Mouse (Mus musculus) neural tube, embryonic 11.5 days (tissue): ENCODE data around the gene Kifc3. TPM values are rescaled to one million over a fixed set of nuclear protein-coding genes. Genes with fewer than 3 reads are reported as not detected.

Experiments
- ATAC-seq: fragments of 200-750 bp; cut with Nextera tagmentation; 2 replicates; pipeline ENCODE4 v1.8.0; 2017; ENCODE audit warnings: moderate number of reproducible peaks, mild to moderate bottlenecking, moderate TSS enrichment, moderate library complexity; ENCODE audit not compliant: insufficient read depth, low FRiP score, low TSS enrichment
- DNase-seq: peaks from one replicate; pipeline ENCODE4 v3.0.0-alpha.2; 2015; ENCODE audit warnings: low spot score
- H3K27ac ChIP-seq: fragments of 300-500 bp; sonication (generic); 2 replicates; pipeline ENCODE4 v1.5.1; 2014; ENCODE audit warnings: low read depth, mild to moderate bottlenecking, low read length
- H3K27me3 ChIP-seq: fragments of 300-500 bp; sonication (generic); 2 replicates; pipeline ENCODE4 v1.6.1; 2014; ENCODE audit warnings: mild to moderate bottlenecking, low read length, mixed read lengths; ENCODE audit not compliant: control insufficient read depth, insufficient read depth
- H3K36me3 ChIP-seq: fragments of 300-500 bp; sonication (generic); 2 replicates; pipeline ENCODE4 v1.6.1; 2014; ENCODE audit warnings: mild to moderate bottlenecking, low read length, moderate library complexity, mixed read lengths; ENCODE audit not compliant: control insufficient read depth, insufficient read depth
- H3K4me1 ChIP-seq: fragments of 300-500 bp; sonication (generic); 2 replicates; pipeline ENCODE4 v1.6.1; 2014; ENCODE audit warnings: low read length, mixed read lengths; ENCODE audit not compliant: control insufficient read depth, insufficient read depth
- H3K4me2 ChIP-seq: fragments of 300-500 bp; sonication (generic); 2 replicates; pipeline ENCODE4 v1.6.1; 2014; ENCODE audit warnings: low read depth, mild to moderate bottlenecking, moderate library complexity
- H3K4me3 ChIP-seq: fragments of 300-500 bp; sonication (generic); 2 replicates; pipeline ENCODE4 v1.5.1; 2014; ENCODE audit warnings: low read depth, low read length
- H3K9ac ChIP-seq: fragments of 300-500 bp; sonication (generic); 2 replicates; pipeline ENCODE4 v1.6.1; 2014; ENCODE audit warnings: mild to moderate bottlenecking, low read length
- H3K9me3 ChIP-seq: fragments of 300-500 bp; sonication (generic); 2 replicates; pipeline ENCODE4 v1.6.1; 2016; ENCODE audit warnings: low read length; ENCODE audit not compliant: control insufficient read depth
- WGBS: fragments of 180-500 bp; shearing (Covaris S2); extraction: QIAGEN DNeasy Blood & Tissue Kit; methylation state at CpG from one replicate; pipeline ENCODE4 v1.1.7; 2014; 5-methylcytosine and 5-hydroxymethylcytosine counted together
- polyA plus RNA-seq: library from polyadenylated mRNA; unstranded; fragments of >200 nt; fragmentation: Nextera tagmentation; extraction: Ambion mirVana; gene quantifications from 2 replicates; pipeline ENCODE4 v1.2.1, GENCODE M21; 2014

Kifc3 gene
- polyA plus RNA-seq, 1 experiment from 2014 or later: 7.4 TPM

DNA sequence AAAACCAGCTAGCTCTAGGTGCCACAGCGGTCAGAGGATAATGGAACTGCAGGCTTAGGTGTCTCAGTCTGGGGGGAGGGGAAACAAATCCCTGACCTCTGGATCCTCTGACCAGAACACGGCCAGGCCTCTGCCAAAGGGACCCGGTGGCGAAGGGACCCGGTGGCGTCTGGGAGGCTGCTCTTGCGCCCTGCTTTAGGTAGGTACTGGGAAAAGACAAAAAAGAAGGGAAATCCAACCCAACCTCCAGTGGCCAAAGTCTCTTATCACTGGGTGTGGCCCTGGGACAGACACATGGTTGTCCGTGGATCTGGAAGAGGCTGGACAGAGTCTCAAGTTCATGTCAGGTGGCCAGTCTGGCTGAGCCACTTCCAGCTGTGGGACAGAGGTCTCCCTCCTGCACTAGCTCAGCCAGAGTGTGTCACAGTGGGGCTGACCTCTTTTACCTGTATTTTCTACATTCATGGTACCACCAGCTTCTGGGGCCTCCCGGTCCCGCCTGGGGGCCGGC lies 73.8 kb downstream of the Kifc3 start:
- WGBS: 92% methylated on average over 11 of the region's 11 CpGs
- no peaks in the 10 kb centered on the region for H3K9me3 ChIP-seq
- no peaks in the 10 kb centered on the region for H3K27me3 ChIP-seq
- no peak overlapping the region for H3K9ac ChIP-seq
- no peaks in the 10 kb centered on the region for H3K36me3 ChIP-seq
- no peak overlapping the region for H3K4me3 ChIP-seq
- H3K27ac ChIP-seq: no peak overlapping the region
- no peak overlapping the region for H3K4me2 ChIP-seq
- H3K4me1 ChIP-seq: 0 out of 2 replicates have a peak, but pooled peaks cover 2% of the 10 kb centered on the region
- DNase-seq (no peak), ATAC-seq (no peak)

- DNase-seq (no peak), ATAC-seq (0 out of 2 replicates have a peak, but pooled peaks have one; percentile 41)
- WGBS: 64% methylated on average over 9 of the region's 9 CpGs
- Histone ChIP-seq H3K4me3 (no peak overlapping the region), H3K27ac (no peak overlapping the region), H3K9me3 (no peaks in the 10 kb centered on the region), H3K4me1 (0 out of 2 replicates have a peak, but pooled peaks cover 2% of the 10 kb centered on the region), H3K27me3 (no peaks in the 10 kb centered on the region), H3K4me2 (no peak overlapping the region), H3K9ac (no peak overlapping the region), H3K36me3 (no peaks in the 10 kb centered on the region)
These were observed 75.0 kb downstream of the Kifc3 start for GRCm38 (mm10) chr8:95127658-95128057.

- Histone ChIP-seq H3K27me3 (no peaks in the 10 kb centered on the region), H3K4me3 (no peak overlapping the region), H3K9me3 (no peaks in the 10 kb centered on the region), H3K36me3 (no peaks in the 10 kb centered on the region), H3K4me2 (no peak overlapping the region), H3K27ac (no peak overlapping the region), H3K4me1 (0 out of 2 replicates have a peak, but pooled peaks cover 2% of the 10 kb centered on the region), H3K9ac (no peak overlapping the region)
- ATAC-seq (no peak; the same call in 1 of the 2 replicates), DNase-seq (no peak)
- 88% methylated on average over 11 of the region's 11 CpGs for WGBS
These were observed 76.1 kb downstream of the Kifc3 start for GRCm38 (mm10) chr8:95126497-95126896.

- no peaks in the 10 kb centered on the region for H3K9me3 ChIP-seq
- no peaks in the 10 kb centered on the region for H3K27me3 ChIP-seq
- no peak overlapping the region for H3K4me2 ChIP-seq
- DNase-seq (no peak), ATAC-seq (no peak)
- no peak overlapping the region for H3K4me3 ChIP-seq
- 0 out of 2 replicates have a peak, but pooled peaks cover 2% of the 10 kb centered on the region for H3K4me1 ChIP-seq
- H3K9ac ChIP-seq: no peak overlapping the region
- H3K27ac ChIP-seq: no peak overlapping the region
- WGBS: 91% methylated on average over 5 of the region's 5 CpGs
- H3K36me3 ChIP-seq: no peaks in the 10 kb centered on the region
These were observed 79.2 kb downstream of the Kifc3 start for GRCm38 (mm10) chr8:95123455-95123854.

GRCm38 (mm10) chr8:95113750-95114149 lies 88.9 kb downstream of the Kifc3 start:
- H3K4me2 ChIP-seq: no peak overlapping the region
- H3K36me3 ChIP-seq: no peaks in the 10 kb centered on the region
- no peak overlapping the region for H3K27ac ChIP-seq
- no peak overlapping the region for H3K9ac ChIP-seq
- peak; percentile 39 for DNase-seq
- H3K4me3 ChIP-seq: no peak overlapping the region
- 76% methylated on average over 3 of the region's 3 CpGs for WGBS
- H3K9me3 ChIP-seq: no peaks in the 10 kb centered on the region
- ATAC-seq: no peak; the same call in 1 of the 2 replicates
- H3K4me1 ChIP-seq: no peaks in the 10 kb centered on the region
- no peaks in the 10 kb centered on the region for H3K27me3 ChIP-seq

DNA sequence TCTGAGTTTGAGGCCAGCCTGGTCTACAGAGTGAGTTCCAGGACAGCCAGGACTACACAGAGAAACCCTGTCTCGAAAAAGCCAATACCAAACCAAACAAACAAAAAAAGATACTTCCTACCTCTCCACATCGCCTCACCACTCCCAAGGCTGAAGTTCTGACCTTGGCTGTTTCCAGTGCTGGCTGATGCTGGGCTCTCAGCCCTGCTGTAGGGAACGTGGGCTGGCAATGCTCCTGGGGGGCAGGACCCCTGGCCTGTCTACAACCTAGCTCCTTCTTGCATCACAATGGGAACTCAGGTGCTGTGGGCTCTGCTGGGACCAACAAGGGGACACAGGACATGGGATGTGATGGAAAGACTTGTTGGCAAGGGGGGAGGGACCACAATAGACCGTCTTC lies 89.5 kb downstream of the Kifc3 start:
- H3K4me3 ChIP-seq: no peak overlapping the region
- H3K27me3 ChIP-seq: no peaks in the 10 kb centered on the region
- no peak overlapping the region for H3K9ac ChIP-seq
- no peak overlapping the region for H3K4me2 ChIP-seq
- no peak overlapping the region for H3K27ac ChIP-seq
- H3K4me1 ChIP-seq: no peaks in the 10 kb centered on the region
- DNase-seq (no peak), ATAC-seq (no peak)
- H3K36me3 ChIP-seq: no peaks in the 10 kb centered on the region
- no peaks in the 10 kb centered on the region for H3K9me3 ChIP-seq
- 80% methylated on average over 4 of the region's 4 CpGs for WGBS

DNA sequence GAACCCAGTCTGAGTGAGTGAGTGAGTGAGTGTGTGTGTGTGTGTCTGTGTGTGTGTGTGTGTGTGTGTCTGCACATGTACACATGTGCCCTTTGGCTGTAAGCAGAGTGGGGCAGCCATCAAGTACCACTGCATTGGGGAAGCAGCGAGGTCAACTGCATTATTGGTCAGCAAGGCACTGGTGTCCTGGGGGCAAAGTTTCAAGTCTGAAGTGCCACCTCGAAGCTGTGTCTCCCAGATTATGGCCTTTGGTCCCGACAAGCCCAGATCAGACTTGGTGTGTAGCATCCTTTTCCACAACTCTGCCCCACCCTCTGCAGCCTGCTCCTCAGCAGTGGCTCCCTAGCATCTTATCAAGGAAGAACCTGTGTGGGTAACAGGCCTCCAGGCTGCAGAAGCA lies 90.0 kb downstream of the Kifc3 start:
- Histone ChIP-seq H3K4me3 (no peak overlapping the region), H3K4me1 (no peaks in the 10 kb centered on the region), H3K9ac (no peak overlapping the region), H3K36me3 (no peaks in the 10 kb centered on the region), H3K9me3 (no peaks in the 10 kb centered on the region), H3K27me3 (no peaks in the 10 kb centered on the region), H3K4me2 (no peak overlapping the region), H3K27ac (no peak overlapping the region)
- 91% methylated on average over 3 of the region's 3 CpGs for WGBS
- DNase-seq (no peak), ATAC-seq (no peak)

GRCm38 (mm10) chr8:95107306-95107705 lies 95.3 kb downstream of the Kifc3 start:
- DNase-seq (no peak), ATAC-seq (no peak)
- Histone ChIP-seq H3K4me2 (no peak overlapping the region), H3K27ac (no peak overlapping the region), H3K4me1 (no peaks in the 10 kb centered on the region), H3K27me3 (no peaks in the 10 kb centered on the region), H3K4me3 (no peak overlapping the region), H3K36me3 (no peaks in the 10 kb centered on the region), H3K9me3 (no peaks in the 10 kb centered on the region), H3K9ac (no peak overlapping the region)
- 91% methylated on average over 13 of the region's 13 CpGs for WGBS

DNA sequence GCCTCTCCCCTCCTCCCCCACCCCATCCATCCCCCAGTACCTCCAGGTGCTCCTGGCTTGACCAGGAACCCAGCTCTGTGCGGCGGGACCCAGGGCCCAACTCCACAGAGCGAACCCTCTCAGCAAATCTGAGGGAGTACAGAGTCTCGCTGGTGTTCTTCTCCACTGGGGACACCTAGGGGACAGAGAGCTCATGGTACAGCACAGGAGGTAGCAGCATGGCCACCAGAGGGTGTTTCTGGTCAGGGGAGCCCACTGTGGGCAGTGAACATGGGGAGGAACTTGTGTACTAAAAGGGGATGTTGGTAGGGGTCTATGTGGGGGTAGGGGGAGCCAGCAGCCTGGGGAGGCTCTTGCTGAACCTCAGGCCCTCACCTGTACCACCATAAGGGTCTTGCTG lies 100.6 kb downstream of the Kifc3 start:
- no peak for DNase-seq

More for the DNA sequence above, 100.6 kb downstream of the Kifc3 start:
- Histone ChIP-seq H3K27ac (no peak overlapping the region), H3K36me3 (peaks cover 7% of the 10 kb centered on the region; the same call in 1 of the 2 replicates), H3K9ac (no peak overlapping the region), H3K27me3 (no peaks in the 10 kb centered on the region), H3K9me3 (no peaks in the 10 kb centered on the region), H3K4me3 (no peak overlapping the region), H3K4me2 (no peak overlapping the region), H3K4me1 (no peaks in the 10 kb centered on the region)
- WGBS: 81% methylated on average over 4 of the region's 4 CpGs
- no peak for ATAC-seq
